Mouse (Mus musculus): Measurements from ENCODE around the gene Ctr9. TPM values are rescaled to one million over a fixed set of nuclear protein-coding genes. Genes with fewer than 3 reads are reported as not detected.

The Ctr9 gene
- polyA plus RNA-seq, 1 experiment, result 33.1 TPM

DNA sequence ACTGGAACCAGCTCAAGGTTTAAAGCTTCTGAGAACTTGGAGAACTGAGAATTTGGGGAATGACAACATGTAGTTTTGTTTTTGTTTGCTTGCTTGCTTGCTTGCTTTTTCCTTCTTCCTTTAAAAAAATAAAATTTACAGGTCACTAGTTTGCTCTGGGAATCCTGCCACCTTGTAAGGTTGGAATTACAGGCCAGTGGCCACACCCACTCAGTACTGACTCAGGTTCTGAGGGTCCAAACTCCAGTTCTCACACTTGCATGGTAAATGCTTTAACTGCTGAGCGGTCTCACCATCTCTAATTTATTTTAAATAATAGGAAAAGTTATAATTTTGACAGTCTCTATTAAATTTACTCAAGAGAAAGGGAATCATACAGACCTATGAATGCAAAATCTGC is 69.4 kb downstream of the Ctr9 start:
- DNase-seq (ENCODE audit: low spot score), result no peak

Other genes with a start within 250 kb of the Ctr9 start
- 32.1 and 34.0 TPM in 2 replicates for gene Rnf141, start 184.5 kb upstream of the Ctr9 start, polyA plus RNA-seq (2012; rRNA removed)
- gene Lyve1, start 165.7 kb upstream of the Ctr9 start, polyA plus RNA-seq (2012; rRNA removed), result 23.2 and 32.3 TPM in 2 replicates
- gene Mrvi1, start 46.5 kb upstream of the Ctr9 start, polyA plus RNA-seq (2012; rRNA removed), result 109 and 197 TPM in 2 replicates
- 383 and 397 TPM in 2 replicates for gene Eif4g2, start 54.1 kb downstream of the Ctr9 start, polyA plus RNA-seq (2012; rRNA removed)